Mouse (Mus musculus): ENCODE results near the gene Isg15. TPM values are rescaled to one million over a fixed set of nuclear protein-coding genes. Genes with fewer than 3 reads are reported as not detected.

Gene Isg15
- total and polyA plus RNA-seq, 3 experiments, result 4.8 to 5.4 TPM; not detected in 1

- TF ChIP-seq NRF1 (IDR thresholded peaks at IDR 0.05; ENCODE audit: insufficient read depth, low read depth, low read length, poor library complexity, severe bottlenecking) (no peak), TBP (IDR thresholded peaks at IDR 0.05; ENCODE audit: low read depth, low read length) (no peak), ELF1 (IDR thresholded peaks at IDR 0.05; ENCODE audit: low read depth, low read length) (no peak), BHLHE40 (IDR thresholded peaks at IDR 0.05; ENCODE audit: borderline replicate concordance, low read depth, low read length) (no peak), MEF2A (IDR thresholded peaks at IDR 0.05; ENCODE audit: extremely low read depth, insufficient replicate concordance, low read depth, low read length, poor library complexity, severe bottlenecking) (no peak), ZKSCAN1 (IDR thresholded peaks at IDR 0.05; ENCODE audit: low read depth, low read length) (no peak), CHD1 (IDR thresholded peaks at IDR 0.05; ENCODE audit: low read depth, low read length) (no peak), E2F4 (IDR thresholded peaks at IDR 0.05; ENCODE audit: borderline replicate concordance, low read depth, low read length) (no peak), ETS1 (IDR thresholded peaks at IDR 0.05; ENCODE audit: low read depth, low read length) (no peak), USF2 (IDR thresholded peaks at IDR 0.05; ENCODE audit: borderline replicate concordance in 1 of 2, insufficient read depth in 1 of 2, low read depth in 1 of 2, low read length in 2 of 2) (no peak), MAX (IDR thresholded peaks at IDR 0.05; ENCODE audit: low read length) (no peak), MYB (IDR thresholded peaks at IDR 0.05; ENCODE audit: low read depth, low read length) (no peak), ZMIZ1 (IDR thresholded peaks at IDR 0.05; ENCODE audit: low read depth, low read length) (no peak), USF1 (IDR thresholded peaks at IDR 0.05; ENCODE audit: low read depth, low read length) (no peak), UBTF (IDR thresholded peaks at IDR 0.05; ENCODE audit: borderline replicate concordance, insufficient read depth, low read depth, low read length) (no peak)
- no peak overlapping the region for H3K27ac ChIP-seq (ENCODE audit: control insufficient read depth, low read depth, low read length)
Observed at GRCm38 (mm10) chr4:156192421-156193199, 8.0 kb downstream of the Isg15 start.

GRCm38 (mm10) chr4:156188811-156189323 is 11.8 kb downstream of the Isg15 start:
- no peak overlapping the region for H3K27ac ChIP-seq (ENCODE audit: control insufficient read depth, low read depth, low read length)
- H3K9me3 ChIP-seq (replicated peaks; ENCODE audit: insufficient read depth, low read length), result no peaks in the 10 kb centered on the region
- H3K36me3 ChIP-seq (ENCODE audit: control insufficient read depth in 1 of 2, insufficient read depth in 2 of 2, low read length in 2 of 2), result peaks cover 0 to 11% of the 10 kb centered on the region in 2 experiments; a peak in 3 of 4 replicates
- DNase-seq (ENCODE audit: low read depth, low spot score), result no peak
- no peaks in the 10 kb centered on the region for H3K27me3 ChIP-seq (ENCODE audit: control insufficient read depth in 1 of 2, insufficient read depth in 2 of 2, low read length in 2 of 2)
- no peak overlapping the region for H3K9ac ChIP-seq (ENCODE audit: control insufficient read depth, low read depth, low read length, poor library complexity, severe bottlenecking)
- no peak overlapping the region for H3K4me3 ChIP-seq (ENCODE audit: control insufficient read depth in 1 of 2, insufficient read depth in 1 of 2, low read depth in 2 of 2, low read length in 2 of 2)
- TF ChIP-seq CTCF (IDR thresholded peaks at IDR 0.05 in 2 of 3, conservative IDR thresholded peaks at IDR 0.05 in 1 of 3; ENCODE audit: control insufficient read depth in 1 of 3, insufficient read depth in 1 of 3, low read depth in 2 of 3, low read length in 3 of 3, poor library complexity in 1 of 3, severe bottlenecking in 1 of 3) (no peak), EP300 (IDR thresholded peaks at IDR 0.05; ENCODE audit: low read depth in 1 of 2, low read length in 2 of 2) (no peak), ELF1 (IDR thresholded peaks at IDR 0.05; ENCODE audit: low read depth, low read length) (no peak)
- H3K4me1 ChIP-seq (ENCODE audit: control insufficient read depth in 1 of 2, insufficient read depth in 2 of 2, low read length in 2 of 2), result peaks cover 11 to 20% of the 10 kb centered on the region in 2 experiments
- no peaks in the 10 kb centered on the region for H3K79me2 ChIP-seq (ENCODE audit: control insufficient read depth, insufficient read depth, low read length, poor library complexity)

More at GRCm38 (mm10) chr4:156192421-156193199, 8.0 kb downstream of the Isg15 start:
- H3K27me3 ChIP-seq (ENCODE audit: control insufficient read depth in 1 of 2, insufficient read depth in 2 of 2, low read length in 2 of 2), result no peaks in the 10 kb centered on the region
- no peaks in the 10 kb centered on the region for H3K9me3 ChIP-seq (replicated peaks; ENCODE audit: insufficient read depth, low read length)
- H3K4me1 ChIP-seq (ENCODE audit: control insufficient read depth in 1 of 2, insufficient read depth in 2 of 2, low read length in 2 of 2), result peaks cover 3 to 18% of the 10 kb centered on the region in 2 experiments; a peak in 3 of 4 replicates
- no peak overlapping the region for H3K9ac ChIP-seq (ENCODE audit: control insufficient read depth, low read depth, low read length, poor library complexity, severe bottlenecking)
- H3K36me3 ChIP-seq (ENCODE audit: control insufficient read depth in 1 of 2, insufficient read depth in 2 of 2, low read length in 2 of 2), result peaks cover 0 to 6% of the 10 kb centered on the region in 2 experiments; a peak in 3 of 4 replicates
- DNase-seq (ENCODE audit: low read depth, low spot score), result no peak
- peaks cover 6% of the 10 kb centered on the region; the same call in 1 of the 2 replicates for H3K79me2 ChIP-seq (ENCODE audit: control insufficient read depth, insufficient read depth, low read length, poor library complexity)
- no peak overlapping the region for H3K4me3 ChIP-seq (ENCODE audit: control insufficient read depth in 1 of 2, insufficient read depth in 1 of 2, low read depth in 2 of 2, low read length in 2 of 2)
